Mouse (Mus musculus): ENCODE measurements around the gene Ranbp1. TPM values are rescaled to one million over a fixed set of nuclear protein-coding genes. Genes with fewer than 3 reads are reported as not detected.

Gene Ranbp1
- total and polyA plus RNA-seq, 2 experiments: 37.0 to 39.5 TPM

DNA sequence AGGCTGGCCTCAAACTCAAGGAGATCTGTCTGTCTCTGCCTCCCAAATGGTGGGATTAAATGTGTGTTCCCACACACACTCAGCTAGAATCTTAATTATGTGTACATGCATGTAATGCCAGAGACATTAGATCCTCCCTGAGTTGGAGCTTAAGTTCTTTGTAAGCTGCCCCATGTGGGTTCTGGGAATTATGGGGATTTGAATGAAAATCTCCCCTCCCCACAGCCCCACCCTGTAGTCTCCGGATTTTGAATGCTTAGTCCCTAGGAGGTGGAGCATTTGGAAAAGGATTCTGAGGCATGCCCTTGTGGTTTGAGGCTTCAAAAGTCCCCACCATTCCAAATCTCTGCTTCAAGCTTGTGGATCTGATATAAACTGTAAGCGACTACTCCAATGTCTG lies 26.6 kb upstream of the Ranbp1 start:
- no peak overlapping the region for H3K4me3 ChIP-seq (ENCODE audit: insufficient read depth, low read depth, low read length)
- no peak for TF ChIP-seq CTCF (IDR thresholded peaks at IDR 0.05; ENCODE audit: low read depth, low read length)
- TF ChIP-seq POLR2A (IDR thresholded peaks at IDR 0.05; ENCODE audit: extremely low read depth, insufficient read depth, low read length): no peak
- 84% methylated on average over 2 of the region's 2 CpGs for WGBS

DNA sequence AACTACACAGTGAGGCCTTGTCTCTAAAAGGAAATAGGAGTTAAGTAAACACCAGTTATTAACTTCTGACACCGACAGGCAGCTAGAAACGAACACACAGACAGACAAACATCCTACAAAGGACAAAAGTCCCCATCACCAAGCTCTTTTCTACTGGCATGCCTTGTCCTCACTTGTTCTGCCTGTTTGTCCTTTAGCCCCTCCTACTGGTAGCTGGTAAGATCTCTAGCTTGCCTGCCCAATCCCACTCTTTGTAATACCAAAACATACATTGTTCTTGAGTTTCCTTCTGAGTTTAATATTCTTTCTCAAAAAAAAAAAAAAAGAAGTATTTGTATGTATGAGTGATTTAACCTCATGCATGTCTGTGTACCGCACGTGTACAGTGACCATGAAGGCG lies 19.6 kb upstream of the Ranbp1 start:
- Histone ChIP-seq H3K4me3 (ENCODE audit: insufficient read depth, low read depth, low read length) (no peak overlapping the region), H3K9ac (ENCODE audit: low read depth, low read length) (no peak overlapping the region), H3K36me3 (ENCODE audit: control insufficient read depth, insufficient read depth, low read length) (peaks cover 51% of the 10 kb centered on the region), H3K79me2 (ENCODE audit: control insufficient read depth, insufficient read depth, low read length) (no peaks in the 10 kb centered on the region), H3K4me1 (ENCODE audit: control insufficient read depth, insufficient read depth, low read length) (no peaks in the 10 kb centered on the region), H3K27me3 (ENCODE audit: control insufficient read depth, insufficient read depth, low read length) (no peaks in the 10 kb centered on the region), H3K27ac (replicated peaks; ENCODE audit: insufficient read depth, low read depth, low read length) (no peak overlapping the region)
- TF ChIP-seq CTCF (IDR thresholded peaks at IDR 0.05; ENCODE audit: low read depth, low read length) (no peak), POLR2A (IDR thresholded peaks at IDR 0.05; ENCODE audit: extremely low read depth, insufficient read depth, low read length) (no peak)
- no peak for DNase-seq (ENCODE audit: extremely low read depth, low read depth, low spot score)
- WGBS: 82% methylated on average over 5 of the region's 5 CpGs

More for the DNA sequence above, 26.6 kb upstream of the Ranbp1 start:
- no peaks in the 10 kb centered on the region for H3K4me1 ChIP-seq (ENCODE audit: control insufficient read depth, insufficient read depth, low read length)
- peaks cover 52% of the 10 kb centered on the region for H3K36me3 ChIP-seq (ENCODE audit: control insufficient read depth, insufficient read depth, low read length)
- no peak for DNase-seq (ENCODE audit: extremely low read depth, low read depth, low spot score)
- no peak overlapping the region for H3K27ac ChIP-seq (replicated peaks; ENCODE audit: insufficient read depth, low read depth, low read length)
- no peaks in the 10 kb centered on the region for H3K27me3 ChIP-seq (ENCODE audit: control insufficient read depth, insufficient read depth, low read length)
- no peak overlapping the region for H3K9ac ChIP-seq (ENCODE audit: low read depth, low read length)
- H3K79me2 ChIP-seq (ENCODE audit: control insufficient read depth, insufficient read depth, low read length): no peaks in the 10 kb centered on the region

DNA sequence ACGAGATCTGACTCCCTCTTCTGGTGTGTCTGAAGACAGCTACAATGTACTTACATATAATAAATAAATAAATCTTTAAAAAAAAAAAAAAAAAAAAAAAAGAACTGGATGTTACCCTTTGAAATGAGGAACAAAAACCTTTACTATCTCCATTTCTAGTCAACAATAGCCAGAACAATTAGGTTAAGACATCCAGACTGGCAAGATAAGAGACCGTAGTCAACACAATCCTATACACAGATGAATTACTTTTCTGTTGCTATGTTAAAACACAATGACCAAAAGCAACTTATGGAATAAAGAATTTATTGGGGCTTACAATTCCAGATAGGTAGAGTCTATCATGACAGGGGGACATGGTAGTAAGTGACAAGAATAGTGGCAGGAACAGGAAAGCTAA lies 16.5 kb upstream of the Ranbp1 start:
- no peak for TF ChIP-seq CTCF (IDR thresholded peaks at IDR 0.05; ENCODE audit: low read depth, low read length)
- no peak for TF ChIP-seq POLR2A (IDR thresholded peaks at IDR 0.05; ENCODE audit: extremely low read depth, insufficient read depth, low read length)
- 83% methylated on average over 2 of the region's 2 CpGs for WGBS
- peaks cover 33% of the 10 kb centered on the region for H3K36me3 ChIP-seq (ENCODE audit: control insufficient read depth, insufficient read depth, low read length)

DNA sequence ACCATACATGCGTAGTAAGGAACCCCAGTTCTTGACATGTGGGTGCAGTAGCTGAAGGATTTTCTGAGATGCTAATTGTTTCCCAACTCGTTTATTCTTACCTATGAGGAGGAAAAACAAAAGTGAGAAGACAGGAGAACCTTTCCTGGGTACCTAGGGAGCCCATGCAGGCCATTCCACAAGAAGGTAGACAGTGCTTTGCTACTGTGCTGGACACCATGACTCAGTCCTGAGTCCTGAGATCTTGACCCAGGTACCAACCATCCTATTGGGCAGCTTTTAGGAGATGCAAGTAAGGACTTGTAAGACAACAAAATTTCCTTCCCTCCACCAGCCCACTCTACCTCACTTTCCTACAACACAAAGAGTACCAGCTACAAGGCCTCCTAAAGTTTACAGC lies 9.7 kb upstream of the Ranbp1 start, which contains the start of gene Gm49776:
Gene Gm49776, minus strand, starts transcription at position 101 of the 400 bp plus-strand sequence.
- TF ChIP-seq CTCF (IDR thresholded peaks at IDR 0.05; ENCODE audit: low read depth, low read length) (no peak), POLR2A (IDR thresholded peaks at IDR 0.05; ENCODE audit: extremely low read depth, insufficient read depth, low read length) (no peak)
- DNase-seq (ENCODE audit: extremely low read depth, low read depth, low spot score): no peak
- 96% methylated on average over 2 of the region's 2 CpGs for WGBS

More for the DNA sequence above, 16.5 kb upstream of the Ranbp1 start:
- Histone ChIP-seq H3K4me3 (ENCODE audit: insufficient read depth, low read depth, low read length) (no peak overlapping the region), H3K4me1 (ENCODE audit: control insufficient read depth, insufficient read depth, low read length) (no peaks in the 10 kb centered on the region), H3K79me2 (ENCODE audit: control insufficient read depth, insufficient read depth, low read length) (no peaks in the 10 kb centered on the region), H3K9ac (ENCODE audit: low read depth, low read length) (no peak overlapping the region), H3K27me3 (ENCODE audit: control insufficient read depth, insufficient read depth, low read length) (no peaks in the 10 kb centered on the region), H3K27ac (replicated peaks; ENCODE audit: insufficient read depth, low read depth, low read length) (no peak overlapping the region)
- DNase-seq (ENCODE audit: extremely low read depth, low read depth, low spot score): no peak

DNA sequence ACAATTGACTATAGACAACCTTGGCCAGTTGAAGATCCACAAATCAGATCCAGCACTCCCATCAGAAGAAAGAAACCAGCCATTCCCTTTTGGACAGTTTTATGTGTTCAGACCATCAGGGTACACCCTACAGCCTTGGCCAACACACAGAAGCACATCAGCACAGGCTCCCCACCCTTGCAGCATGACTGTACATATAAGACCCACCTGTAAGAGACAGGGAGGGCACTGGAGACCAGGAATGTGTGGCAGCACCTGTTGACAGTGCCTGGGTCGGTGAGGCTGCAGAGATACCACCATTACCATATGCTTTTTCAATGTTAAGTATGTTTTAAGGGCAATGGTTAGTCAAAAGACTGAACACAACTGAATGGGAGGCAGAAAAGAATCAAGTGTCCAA lies 5.3 kb upstream of the Ranbp1 start:
- DNase-seq (ENCODE audit: extremely low read depth, low read depth, low spot score): no peak
- Histone ChIP-seq H3K4me1 (ENCODE audit: control insufficient read depth, insufficient read depth, low read length) (peaks cover 7% of the 10 kb centered on the region), H3K4me3 (ENCODE audit: insufficient read depth, low read depth, low read length) (no peak overlapping the region), H3K27me3 (ENCODE audit: control insufficient read depth, insufficient read depth, low read length) (no peaks in the 10 kb centered on the region), H3K79me2 (ENCODE audit: control insufficient read depth, insufficient read depth, low read length) (peaks cover 5% of the 10 kb centered on the region; the same call in 1 of the 2 replicates), H3K36me3 (ENCODE audit: control insufficient read depth, insufficient read depth, low read length) (peaks cover 46% of the 10 kb centered on the region), H3K9ac (ENCODE audit: low read depth, low read length) (no peak overlapping the region), H3K27ac (replicated peaks; ENCODE audit: insufficient read depth, low read depth, low read length) (no peak overlapping the region)
- 89% methylated on average over 1 of the region's 1 CpGs for WGBS
- no peak for TF ChIP-seq CTCF (IDR thresholded peaks at IDR 0.05; ENCODE audit: low read depth, low read length)
- TF ChIP-seq POLR2A (IDR thresholded peaks at IDR 0.05; ENCODE audit: extremely low read depth, insufficient read depth, low read length): no peak

More for the DNA sequence above, 9.7 kb upstream of the Ranbp1 start, which contains the start of gene Gm49776:
- Histone ChIP-seq H3K27ac (replicated peaks; ENCODE audit: insufficient read depth, low read depth, low read length) (no peak within 1 kb of the TSS), H3K4me3 (ENCODE audit: insufficient read depth, low read depth, low read length) (no peak within 1 kb of the TSS), H3K4me1 (ENCODE audit: control insufficient read depth, insufficient read depth, low read length) (no peaks in the 10 kb centered on the region), H3K27me3 (ENCODE audit: control insufficient read depth, insufficient read depth, low read length) (no peaks in the 10 kb centered on the region), H3K79me2 (ENCODE audit: control insufficient read depth, insufficient read depth, low read length) (no peaks in the 10 kb centered on the region), H3K36me3 (ENCODE audit: control insufficient read depth, insufficient read depth, low read length) (peaks cover 49% of the 10 kb centered on the region), H3K9ac (ENCODE audit: low read depth, low read length) (no peak within 1 kb of the TSS)

DNA sequence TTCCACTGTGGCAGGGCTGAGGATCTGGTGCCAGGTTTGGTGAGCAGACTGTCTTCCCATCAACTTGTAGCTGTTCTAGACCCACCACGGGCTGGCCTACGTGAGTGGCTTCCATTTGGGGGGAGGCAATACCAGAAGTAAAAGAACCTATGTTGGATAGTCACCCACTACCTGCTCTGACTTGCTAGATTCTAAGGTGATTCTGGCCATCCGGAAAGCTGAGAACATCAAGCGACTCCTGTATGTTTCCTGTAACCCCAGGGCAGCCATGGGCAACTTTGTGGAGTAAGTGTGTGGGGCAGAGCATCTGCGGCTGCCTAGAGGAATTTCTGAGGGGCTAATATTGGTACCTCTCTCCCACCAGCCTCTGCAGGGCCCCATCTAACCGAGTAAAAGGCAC lies 4.2 kb upstream of the Ranbp1 start:
- Histone ChIP-seq H3K4me3 (ENCODE audit: insufficient read depth, low read depth, low read length) (no peak overlapping the region), H3K27ac (replicated peaks; ENCODE audit: insufficient read depth, low read depth, low read length) (no peak overlapping the region), H3K36me3 (ENCODE audit: control insufficient read depth, insufficient read depth, low read length) (peaks cover 38% of the 10 kb centered on the region), H3K9ac (ENCODE audit: low read depth, low read length) (no peak overlapping the region), H3K4me1 (ENCODE audit: control insufficient read depth, insufficient read depth, low read length) (peaks cover 7% of the 10 kb centered on the region), H3K79me2 (ENCODE audit: control insufficient read depth, insufficient read depth, low read length) (peaks cover 10% of the 10 kb centered on the region; the same call in 1 of the 2 replicates), H3K27me3 (ENCODE audit: control insufficient read depth, insufficient read depth, low read length) (no peaks in the 10 kb centered on the region)
- no peak for TF ChIP-seq POLR2A (IDR thresholded peaks at IDR 0.05; ENCODE audit: extremely low read depth, insufficient read depth, low read length)
- no peak for TF ChIP-seq CTCF (IDR thresholded peaks at IDR 0.05; ENCODE audit: low read depth, low read length)
- 85% methylated on average over 6 of the region's 6 CpGs for WGBS
- no peak for DNase-seq (ENCODE audit: extremely low read depth, low read depth, low spot score)
